Mouse (Mus musculus): ENCODE data around the gene Trim52.
"Not testable (repeated sequence)": the region's sequence is repeated elsewhere in the genome, so short reads cannot be mapped to it uniquely, and the experiment has no call there.

Gene Trim52

DNA sequence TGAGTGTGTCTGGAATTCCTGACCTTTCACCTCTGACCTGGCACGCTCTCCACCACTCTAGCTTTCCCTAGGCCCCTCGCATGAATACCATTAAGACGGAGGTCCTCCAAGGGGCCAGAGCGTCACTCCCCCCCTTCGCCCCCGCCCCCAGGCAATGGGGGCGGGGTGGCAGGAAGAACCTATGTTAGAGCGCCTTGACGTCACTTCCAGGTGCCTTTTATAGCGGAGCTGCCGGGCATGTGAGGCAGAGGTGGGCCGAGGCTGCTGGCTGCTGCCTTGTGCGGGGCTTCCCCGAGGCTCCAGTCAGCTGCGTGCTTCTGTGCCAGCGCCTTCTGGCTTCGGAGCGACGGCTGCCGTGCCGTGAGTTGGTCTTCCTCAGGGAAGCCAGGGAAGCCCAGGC is at the start of gene Trim52:
Gene Trim52 (plus strand): TSS at position 219 of the 400 bp plus-strand sequence.
- no peak for DNase-seq

DNA sequence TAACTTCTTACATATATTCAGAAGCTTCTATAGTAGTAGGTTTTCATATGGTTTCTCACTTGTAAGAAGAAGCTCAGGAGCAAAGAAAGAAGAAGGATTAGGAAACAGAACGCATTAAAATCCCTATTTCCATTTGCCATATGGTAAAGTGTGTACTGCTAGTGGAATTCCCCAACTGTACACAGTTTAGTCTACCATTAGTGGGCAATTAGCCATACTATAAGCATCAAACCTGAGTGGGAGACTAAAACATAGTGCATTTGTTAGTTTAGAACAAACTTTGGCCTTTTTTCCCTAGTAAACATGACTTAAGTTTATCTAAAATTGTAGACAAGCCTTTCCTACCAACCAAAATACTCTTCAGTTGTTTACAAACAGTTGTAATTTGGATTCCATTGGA is 33.4 kb upstream of the Trim52 start:
- no peak for DNase-seq

DNA sequence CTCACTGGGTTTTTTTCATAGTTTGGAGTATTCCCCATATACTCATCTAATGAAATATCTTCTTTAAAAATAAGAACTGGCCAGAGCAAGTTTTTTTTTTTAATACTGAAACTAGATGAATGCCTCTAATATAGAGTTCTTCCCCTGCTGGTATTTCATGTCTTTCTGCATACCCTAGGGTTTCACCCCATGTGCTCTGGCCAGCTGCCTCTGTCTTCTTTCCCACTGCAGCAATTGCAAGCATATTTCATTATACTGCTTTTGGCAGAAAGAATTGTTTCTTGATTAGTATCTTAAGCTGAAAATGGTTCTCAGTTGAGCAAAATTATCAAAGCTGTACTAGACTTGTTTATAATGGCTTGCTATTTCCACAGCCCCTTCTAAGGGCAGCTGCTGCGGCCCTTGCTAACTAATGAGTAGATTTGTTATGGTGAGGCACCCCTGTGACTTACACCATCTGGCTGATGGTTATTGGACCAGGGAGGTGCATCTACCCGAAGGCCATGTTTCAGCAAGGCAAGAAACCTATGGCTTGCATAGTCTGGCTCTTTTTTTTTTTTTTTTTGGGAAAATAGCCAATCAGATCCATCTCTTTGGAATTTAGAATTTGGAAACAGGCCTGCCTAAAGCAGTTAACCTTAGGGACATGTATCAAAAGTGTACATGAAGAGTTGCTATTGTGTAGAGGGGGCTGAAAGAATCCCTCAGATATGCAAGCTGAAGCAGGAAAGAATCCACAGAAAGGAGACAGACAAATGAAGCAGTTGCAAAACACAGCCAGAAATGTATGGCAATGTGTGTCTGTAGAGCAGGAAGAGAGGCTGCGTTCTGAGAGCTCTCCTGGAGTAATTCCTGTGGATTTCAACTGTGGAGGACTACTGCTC is 30.6 kb upstream of the Trim52 start:
- DNase-seq = no peak

DNA sequence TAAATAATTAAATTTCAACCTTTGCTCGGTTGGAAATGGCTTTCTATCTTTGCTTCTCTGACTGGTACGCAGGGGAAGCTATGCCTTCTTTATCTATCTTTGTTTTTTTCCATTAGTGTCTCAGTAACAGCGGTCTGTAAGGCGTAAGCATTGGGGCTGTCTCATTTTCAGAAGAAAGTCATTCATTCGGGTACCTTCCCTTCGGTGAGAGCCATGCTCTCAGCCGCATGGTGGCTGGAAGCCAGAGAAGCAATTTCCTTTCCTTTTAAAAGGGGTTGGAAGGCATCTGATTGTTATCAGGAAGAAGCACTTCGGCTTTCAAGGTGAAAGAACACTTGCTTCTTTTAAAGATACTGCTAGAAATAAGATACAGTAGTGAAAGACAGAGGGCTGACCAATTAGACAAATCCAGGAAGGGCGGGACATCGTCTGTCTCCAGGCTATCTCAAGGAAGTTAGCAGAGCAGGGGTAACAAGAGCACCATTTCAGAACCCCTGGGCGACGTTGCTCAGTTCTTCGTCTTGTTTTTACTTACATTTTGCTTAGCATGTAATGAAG is 17.4 kb upstream of the Trim52 start:
- DNase-seq = no peak

DNA sequence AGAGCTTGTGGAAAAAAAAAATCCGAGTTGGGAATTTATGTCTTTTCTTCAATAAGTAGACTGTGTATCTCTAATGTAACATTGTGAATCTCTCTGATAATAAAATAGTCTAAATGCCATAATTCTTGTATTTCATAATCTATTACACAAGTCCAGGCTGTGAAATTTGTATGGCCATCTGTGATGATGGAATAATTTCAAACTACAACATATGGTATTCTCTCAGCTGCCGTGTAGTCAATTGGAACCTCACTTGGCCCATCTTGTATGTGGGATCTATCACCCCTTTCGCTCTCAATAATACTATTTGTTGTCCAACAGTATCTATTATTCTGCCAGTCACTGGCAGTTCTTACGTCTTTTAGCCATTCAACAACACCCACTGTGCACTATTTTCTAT is 9.2 kb upstream of the Trim52 start:
- no peak for DNase-seq

DNA sequence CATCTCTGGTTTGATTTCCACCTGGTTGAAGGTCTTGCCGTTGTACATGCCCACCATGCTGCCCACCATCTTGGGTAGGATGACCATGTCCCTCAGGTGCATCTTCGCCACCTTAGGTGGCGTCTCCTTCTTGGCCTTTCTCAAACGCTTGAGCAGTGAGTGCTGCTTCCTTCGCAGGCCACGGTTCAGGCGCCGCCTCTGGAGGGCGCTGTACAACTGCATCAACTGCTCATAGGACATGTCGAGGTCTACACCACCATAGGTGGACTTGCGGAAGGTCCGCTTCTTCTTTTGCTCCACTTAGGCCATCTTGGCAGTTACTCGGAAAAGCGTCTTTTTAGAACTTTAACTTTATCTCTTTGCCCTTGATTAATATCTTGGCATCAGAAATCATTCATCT is 5.1 kb upstream of the Trim52 start:
- no peak for DNase-seq

DNA sequence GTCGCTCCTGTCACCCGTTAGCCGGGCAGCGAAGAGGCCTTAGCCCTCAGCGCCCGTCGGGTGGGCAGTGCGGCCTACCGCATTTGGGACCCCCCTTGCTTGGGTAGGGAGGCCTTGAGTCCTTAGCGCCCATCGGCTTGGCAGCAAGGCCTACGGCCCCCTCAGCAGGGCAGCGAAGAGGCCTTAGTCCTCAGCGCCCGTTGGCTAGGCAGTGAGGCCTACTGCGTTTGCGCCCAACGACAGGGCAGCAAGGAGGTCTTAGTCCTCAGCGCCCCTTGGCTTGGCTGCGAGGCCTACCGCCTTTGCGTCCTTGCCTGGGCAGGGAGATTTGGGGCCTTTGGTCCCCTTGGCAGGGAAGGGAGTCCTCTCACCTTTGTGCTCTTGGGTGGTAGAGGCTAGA is 427 bp downstream of the Trim52 start:
- DNase-seq = no peak

DNA sequence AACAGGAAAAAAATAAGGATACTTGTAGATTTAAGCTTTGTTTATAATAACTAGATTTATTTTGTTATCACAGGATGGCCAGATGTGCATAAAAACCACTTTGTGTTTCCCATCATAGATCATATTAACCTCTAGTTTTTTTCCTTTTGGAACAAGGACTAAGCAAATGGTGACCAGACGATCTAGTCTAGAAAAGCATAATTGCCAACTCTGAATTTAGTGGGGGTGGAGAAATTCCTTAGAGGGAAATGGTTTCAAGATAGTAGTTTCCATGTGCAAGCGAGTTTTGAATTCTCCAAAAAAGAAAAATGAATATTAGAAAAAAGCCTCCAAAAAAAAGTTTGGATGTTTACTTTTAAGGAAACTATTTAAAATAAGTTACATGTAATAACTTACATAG is 13.4 kb downstream of the Trim52 start:
- DNase-seq = no peak

DNA sequence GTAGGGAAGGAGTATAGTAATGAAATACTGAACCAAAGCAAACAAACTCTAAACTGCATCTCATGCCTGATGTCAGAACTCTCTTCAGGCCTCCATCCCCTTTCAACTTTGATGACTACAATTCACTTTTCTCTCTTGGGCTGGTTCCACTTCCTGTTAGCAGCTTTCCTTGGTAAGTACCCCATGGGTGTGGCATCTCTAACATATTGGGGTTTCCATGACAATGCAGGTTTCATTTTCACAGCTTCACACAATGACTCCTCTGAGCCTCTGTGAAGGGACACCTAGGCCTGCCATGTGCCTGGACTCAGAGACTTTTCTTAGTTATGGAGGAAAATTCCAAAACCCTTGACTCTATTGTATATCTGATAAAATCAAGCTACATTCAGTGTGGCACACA is 30.3 kb downstream of the Trim52 start:
- no peak for DNase-seq

DNA sequence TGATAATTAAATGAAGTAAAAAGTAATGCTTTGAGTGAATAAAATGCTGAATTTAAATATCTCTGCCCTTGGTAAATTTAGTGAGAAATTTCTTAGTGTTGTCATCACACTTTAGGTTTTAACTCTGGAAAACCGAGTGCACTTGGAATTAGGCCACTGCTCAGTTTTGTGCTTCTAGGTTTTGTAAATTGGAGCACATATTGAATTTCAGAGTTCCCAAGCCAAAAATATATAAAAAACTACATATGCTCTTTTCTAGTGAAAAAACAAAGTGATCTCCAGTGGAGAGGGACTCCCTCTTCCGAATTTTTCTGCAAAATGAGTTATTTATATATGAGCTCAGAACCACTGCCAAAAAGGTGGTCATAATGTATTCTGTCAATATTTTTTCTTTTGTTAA is 45.2 kb downstream of the Trim52 start:
- no peak for DNase-seq

DNA sequence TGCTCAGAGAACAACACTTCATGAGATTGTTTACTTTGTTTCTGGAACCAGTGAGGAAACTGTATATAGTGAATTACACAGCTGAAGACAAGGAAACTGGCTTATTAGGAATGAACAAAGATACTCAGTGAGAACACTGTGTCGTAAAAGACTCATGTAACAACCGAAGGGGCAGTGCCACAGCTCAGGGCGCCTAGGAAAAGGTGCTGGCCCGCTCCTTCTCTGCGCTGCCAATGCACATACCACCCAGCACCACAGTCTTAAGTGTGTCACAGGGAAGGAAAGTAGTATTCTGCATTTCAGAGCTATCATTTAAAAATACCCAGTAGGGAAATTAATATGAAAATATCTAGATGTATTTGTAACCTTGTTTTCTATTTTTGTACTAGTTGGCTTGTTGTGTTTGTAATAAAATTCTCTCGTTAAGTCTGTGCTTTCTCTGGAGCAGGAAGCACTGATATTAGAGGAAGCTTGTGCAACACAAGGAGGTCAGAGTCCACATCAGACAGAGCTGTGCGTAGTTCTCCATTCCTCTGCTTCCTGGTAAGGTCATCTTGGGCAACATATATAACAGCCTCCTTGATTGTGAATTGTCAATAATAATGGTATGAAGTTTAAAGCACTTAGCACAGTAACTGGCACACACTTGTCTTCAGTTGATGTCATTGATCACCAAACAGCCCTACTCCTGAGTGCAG is 49.0 kb downstream of the Trim52 start:
- DNase-seq = no peak

DNA sequence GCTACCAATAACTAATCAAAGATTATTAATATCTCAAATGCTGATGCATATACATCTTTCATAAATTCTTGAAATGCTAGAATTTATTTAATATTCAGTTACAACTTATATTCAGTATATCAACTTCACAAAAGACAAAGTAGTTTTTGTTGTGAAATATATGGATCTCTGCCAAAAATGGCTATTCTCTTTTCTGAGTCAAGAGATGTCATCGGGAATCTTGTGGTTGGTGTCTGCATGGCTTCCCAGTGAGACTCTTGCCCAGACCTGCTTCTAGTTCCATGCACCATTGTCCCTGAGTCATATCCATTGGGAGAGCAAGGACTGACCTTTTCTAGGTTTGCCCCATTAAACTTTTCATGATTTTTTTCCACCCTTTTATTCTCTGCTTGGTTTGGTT is 50.5 kb downstream of the Trim52 start:
- no peak for DNase-seq

DNA sequence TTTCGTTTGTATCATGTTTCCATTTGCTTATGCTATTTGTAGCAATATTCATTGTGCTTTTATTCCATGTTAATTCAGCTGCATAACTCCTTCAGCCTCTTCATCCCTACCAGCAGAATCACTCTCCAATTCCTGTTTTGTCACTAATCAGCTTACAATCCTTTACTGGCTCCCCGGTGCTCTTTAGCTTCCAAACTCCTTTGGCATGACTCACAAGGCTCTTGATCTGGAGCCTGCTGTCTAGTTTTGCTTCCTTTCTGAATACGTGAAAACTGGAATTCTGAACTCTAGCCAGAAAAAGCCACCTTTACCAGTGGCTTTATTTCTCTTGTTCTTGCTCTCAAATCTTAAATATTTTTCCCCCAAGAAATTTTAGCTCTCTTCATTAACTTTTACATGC is 56.3 kb downstream of the Trim52 start:
- no peak for DNase-seq

DNA sequence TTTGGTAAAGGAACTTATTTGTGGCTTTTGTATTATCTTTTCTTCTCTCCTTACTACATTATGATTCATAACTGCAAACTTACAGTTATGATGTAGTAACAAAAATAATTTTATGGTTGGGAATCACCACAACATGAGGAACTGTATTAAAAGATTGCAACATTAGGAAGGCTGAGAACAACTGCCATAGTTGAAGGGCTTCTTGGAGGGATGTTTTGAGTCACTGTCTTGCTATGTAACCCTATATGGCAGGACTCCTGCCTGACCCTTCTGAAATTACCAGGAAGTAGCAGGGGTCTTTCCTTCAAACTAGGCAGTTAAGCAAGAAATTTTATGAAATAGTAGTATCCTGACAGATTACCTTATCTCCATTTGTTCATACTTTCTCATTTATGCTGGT is 57.2 kb downstream of the Trim52 start:
- no peak for DNase-seq

DNA sequence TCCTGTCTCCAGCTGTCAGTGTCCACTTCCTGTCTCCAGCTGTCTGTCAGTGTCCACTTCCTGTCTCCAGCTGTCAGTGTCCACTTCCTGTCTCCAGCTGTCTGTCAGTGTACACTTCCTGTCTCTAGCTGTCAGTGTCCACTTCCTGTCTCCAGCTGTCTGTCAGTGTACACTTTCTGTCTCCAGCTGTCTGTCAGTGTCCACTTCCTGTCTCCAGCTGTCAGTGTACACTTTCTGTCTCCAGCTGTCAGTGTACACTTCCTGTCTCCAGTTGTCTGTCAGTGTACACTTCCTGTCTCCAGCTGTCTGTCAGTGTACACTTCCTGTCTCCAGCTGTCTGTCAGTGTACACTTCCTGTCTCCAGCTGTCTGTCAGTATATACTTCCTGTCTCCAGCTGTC is 57.9 kb downstream of the Trim52 start:
- not testable (repeated sequence) for DNase-seq

DNA sequence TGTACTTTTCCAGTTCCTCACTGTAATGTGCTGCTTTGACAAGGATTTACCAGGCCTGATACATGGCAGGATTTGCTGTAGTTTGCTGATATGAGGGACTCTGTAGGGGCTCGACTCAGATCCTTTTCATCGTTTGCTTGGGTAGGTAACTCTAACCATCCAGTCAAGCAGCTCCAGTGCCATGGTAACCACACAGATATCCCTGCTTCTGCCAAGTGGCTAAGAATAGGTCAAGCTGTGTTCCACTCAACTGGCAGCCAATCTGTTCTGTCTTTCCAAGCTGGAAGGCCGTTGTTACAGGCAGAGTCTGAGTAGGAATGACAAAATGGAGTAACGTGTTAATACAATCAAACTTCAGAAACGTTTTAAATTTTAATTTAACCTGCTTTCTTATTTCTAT is 70.9 kb downstream of the Trim52 start:
- no peak for DNase-seq

DNA sequence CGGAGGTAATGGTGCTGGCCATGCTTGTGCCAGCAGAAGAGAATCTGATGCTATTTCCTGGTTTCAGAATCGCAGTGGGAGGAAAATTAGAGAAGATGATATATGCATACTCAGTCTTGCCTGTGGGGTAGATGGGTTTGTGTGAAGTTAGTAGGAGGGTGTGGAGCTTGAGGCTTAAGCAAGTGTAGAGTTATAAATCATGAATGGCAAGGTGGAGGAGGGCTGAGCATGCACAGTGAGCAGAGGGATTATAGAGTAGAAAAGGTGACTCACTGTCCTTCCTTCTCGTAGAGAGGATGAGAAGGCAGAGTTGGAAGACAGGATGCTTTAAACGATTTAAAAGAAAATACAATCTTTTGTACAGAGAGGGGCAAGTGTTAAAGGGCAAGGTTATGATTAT is 72.2 kb downstream of the Trim52 start:
- DNase-seq = no peak

DNA sequence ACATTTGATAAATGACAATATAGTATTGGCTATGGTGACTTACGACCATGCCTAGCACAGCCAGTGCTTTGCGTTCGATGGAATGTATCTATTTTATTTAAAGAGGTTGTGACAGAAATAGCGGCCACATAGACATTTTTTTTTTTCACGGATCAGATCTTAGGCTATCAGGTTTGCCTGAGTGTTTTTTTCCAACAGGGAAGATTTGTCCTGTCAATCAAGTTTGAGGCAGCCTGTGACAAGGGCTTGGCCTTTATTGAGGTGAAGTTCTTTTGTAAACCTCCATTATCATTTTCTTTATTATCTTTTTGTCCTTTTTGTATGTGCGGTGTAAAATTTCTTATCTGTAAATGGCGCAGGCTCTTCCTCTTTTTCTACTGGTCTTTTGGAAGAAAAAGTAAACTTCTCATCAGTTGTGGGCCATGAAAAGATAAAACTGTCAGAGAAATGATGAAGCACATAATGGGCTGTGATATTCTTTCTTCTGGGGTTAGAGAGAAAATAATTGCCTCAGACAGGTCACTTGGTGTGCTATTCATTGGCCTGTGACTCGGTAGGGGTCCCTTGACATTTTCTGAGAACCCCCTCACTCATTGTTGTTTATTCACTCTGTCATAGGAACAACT is 73.2 kb downstream of the Trim52 start:
- DNase-seq = no peak

DNA sequence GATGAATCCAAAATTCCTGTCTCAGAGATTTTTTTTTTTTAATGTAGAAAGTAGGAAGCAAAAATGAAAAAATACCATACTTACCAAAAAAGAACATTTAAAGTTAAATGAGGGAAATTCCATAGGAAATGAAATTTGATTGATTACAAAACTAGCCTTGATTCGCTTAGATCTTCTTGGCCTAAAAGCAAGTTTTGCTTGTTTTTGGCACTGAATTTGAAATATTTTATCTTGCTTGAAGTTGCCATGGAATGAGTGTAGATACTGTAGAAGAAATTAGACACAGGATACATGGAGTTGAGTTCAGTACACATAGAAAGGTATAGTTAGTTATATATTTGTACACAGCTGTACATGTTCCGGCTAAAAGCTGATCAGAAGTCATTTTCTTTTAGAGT is 73.7 kb downstream of the Trim52 start:
- DNase-seq = no peak

DNA sequence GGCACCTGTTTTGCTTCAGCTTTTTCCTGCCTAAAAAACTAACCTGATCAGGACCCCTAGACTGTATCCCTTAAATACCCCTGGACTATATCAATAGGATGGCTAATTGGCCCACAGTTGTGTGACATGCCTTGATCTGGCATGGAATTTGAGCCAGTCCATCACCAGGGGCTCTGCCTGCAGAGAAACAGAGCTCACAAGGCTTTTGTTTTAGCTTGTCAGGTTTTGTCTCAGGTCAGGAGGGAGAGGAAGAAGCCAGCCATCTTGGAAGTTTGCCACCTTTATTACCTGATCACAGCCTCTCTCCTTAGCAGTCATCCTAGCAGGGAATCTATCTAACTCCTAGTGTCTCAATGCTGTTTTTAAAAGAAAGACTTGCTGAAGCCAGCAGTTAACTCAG is 74.6 kb downstream of the Trim52 start:
- DNase-seq = no peak

DNA sequence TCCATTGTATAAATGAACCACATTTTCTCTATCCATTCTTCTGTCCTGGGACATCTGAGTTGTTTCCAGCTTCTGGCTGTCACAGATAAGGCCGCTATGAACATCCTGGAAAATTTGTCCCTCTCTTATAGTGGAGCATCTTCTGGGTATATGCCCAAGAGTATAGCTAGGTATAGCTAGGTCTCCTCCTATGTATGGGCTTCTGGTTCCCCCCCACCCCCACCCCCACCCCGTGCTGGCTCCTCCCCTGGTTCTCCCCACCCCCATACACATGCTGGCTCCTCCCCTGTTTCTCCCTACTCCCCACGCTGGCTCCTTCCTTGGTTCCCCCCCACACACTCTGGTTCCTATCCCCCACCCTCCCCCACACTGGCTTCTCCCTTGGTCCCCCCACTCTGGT is 78.0 kb downstream of the Trim52 start:
- DNase-seq = no peak
